Mouse (Mus musculus): ENCODE measurements around the gene Anks3.

DNA sequence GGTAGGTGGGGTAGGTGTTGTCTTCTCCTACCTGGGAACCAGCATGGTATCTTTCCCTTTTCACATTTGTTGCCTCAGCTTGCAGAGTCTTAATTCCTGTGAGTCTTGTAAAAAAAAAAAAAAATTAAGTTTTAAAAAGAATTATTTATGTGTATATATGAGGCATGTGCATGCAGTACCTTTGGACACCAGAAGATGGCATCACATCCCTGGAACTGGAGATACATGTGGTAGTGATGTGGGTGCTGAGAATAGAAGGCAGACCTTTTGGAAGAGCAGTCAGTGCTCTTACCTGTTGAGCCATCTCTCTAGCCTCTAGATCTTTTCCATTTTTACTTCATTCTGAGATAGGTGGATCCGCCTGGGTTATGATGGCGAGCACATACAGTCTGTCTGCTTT is 54.3 kb downstream of the Anks3 start:
- no peak for TF ChIP-seq EP300 (optimal IDR thresholded peaks at IDR 0.05)
- TF ChIP-seq CTCF (IDR thresholded peaks at IDR 0.05; ENCODE audit: low read depth), result peak; percentile 64

All from stomach, postnatal 0 days (tissue).